Mouse (Mus musculus) liver, embryonic 14.5 days (tissue): ENCODE results near the gene Gstp2. TPM values are rescaled to one million over a fixed set of nuclear protein-coding genes. Genes with fewer than 3 reads are reported as not detected.

Experiments used
- ATAC-seq: fragments of 200-750 bp; cut with Nextera tagmentation; 2 replicates; pipeline ENCODE4 v1.8.0; 2017; ENCODE audit warnings: moderate number of reproducible peaks, mild to moderate bottlenecking, moderate library complexity; ENCODE audit not compliant: insufficient read depth
- DNase-seq, 3 experiments: peaks; one replicate each; pipeline ENCODE4 v3.0.0-alpha.2; 2012 to 2013; ENCODE audit warnings: low read depth in 3 of 3, low spot score in 3 of 3
- H3K27ac ChIP-seq: fragments of 300-500 bp; sonication (generic); 2 replicates; pipeline ENCODE4 v1.5.1; 2014; ENCODE audit warnings: moderate library complexity, mild to moderate bottlenecking, control low read depth, inconsistent platforms
- H3K27me3 ChIP-seq: fragments of 300-500 bp; sonication (generic); 2 replicates; pipeline ENCODE4 v1.6.1; 2014; ENCODE audit warnings: mild to moderate bottlenecking, low read length, moderate library complexity; ENCODE audit not compliant: control insufficient read depth, insufficient read depth
- H3K36me3 ChIP-seq: fragments of 300-500 bp; sonication (generic); replicated peaks from 2 replicates; pipeline ENCODE4 v1.6.1; 2014; ENCODE audit warnings: low read depth; ENCODE audit not compliant: control insufficient read depth, insufficient read depth
- H3K4me1 ChIP-seq, 2 experiments: fragments of 200-500 bp in 1 of 2; fragments of 300-500 bp in 1 of 2; sonication (generic) in 1 of 2; replicated peaks; 2 replicates each; pipeline ENCODE4 v1.6.1; 2012 to 2014; ENCODE audit warnings: antibody characterized with exemption in 1 of 2, inconsistent platforms in 1 of 2, low read length in 1 of 2; ENCODE audit not compliant: control insufficient read depth in 2 of 2, insufficient read depth in 2 of 2
- H3K4me2 ChIP-seq: fragments of 300-500 bp; sonication (generic); 2 replicates; pipeline ENCODE4 v1.6.1; 2014; ENCODE audit warnings: low read depth, mild to moderate bottlenecking, control low read depth, moderate library complexity
- H3K4me3 ChIP-seq, 2 experiments: fragments of 200-500 bp in 1 of 2; fragments of 300-500 bp in 1 of 2; sonication (generic) in 1 of 2; 2 replicates each; pipeline ENCODE4 v1.5.1; 2012 to 2014; ENCODE audit warnings: low read depth in 2 of 2, low read length in 2 of 2, mild to moderate bottlenecking in 2 of 2, control low read depth in 1 of 2, inconsistent platforms in 1 of 2, moderate library complexity in 1 of 2; ENCODE audit not compliant: insufficient read depth in 1 of 2
- H3K9ac ChIP-seq: fragments of 300-500 bp; sonication (generic); replicated peaks from 2 replicates; pipeline ENCODE4 v1.6.1; 2014; ENCODE audit warnings: mild to moderate bottlenecking, control low read depth, moderate library complexity
- H3K9me3 ChIP-seq: fragments of 300-500 bp; sonication (generic); 2 replicates; pipeline ENCODE4 v1.6.1; 2016; ENCODE audit warnings: low read length, mixed read lengths; ENCODE audit not compliant: control insufficient read depth
- CTCF ChIP-seq: IDR thresholded peaks from 2 replicates; pipeline ENCODE4 v1.5.1; 2016; ENCODE audit warnings: antibody characterized with exemption, low read depth, control low read depth
- EP300 ChIP-seq: IDR thresholded peaks from 2 replicates; pipeline ENCODE4 v1.6.1; 2016; ENCODE audit warnings: antibody characterized with exemption, low read depth
- WGBS: fragments of 180-500 bp; shearing (Covaris S2); extraction: QIAGEN DNeasy Blood & Tissue Kit; methylation state at CpG from one replicate; pipeline ENCODE4 v1.1.7; 2014; ENCODE audit not compliant: insufficient replicate concordance; 5-methylcytosine and 5-hydroxymethylcytosine counted together
- polyA plus RNA-seq, 2 experiments: library from polyadenylated mRNA; depleted of rRNA in 1 of 2; stranded (reverse) in 1 of 2; unstranded in 1 of 2; fragments of >200 nt; fragmentation: Nextera tagmentation in 1 of 2; extraction: Ambion mirVana in 1 of 2; gene quantifications; 2 replicates each; pipeline versions ENCODE4 v1.2.1 to v1.2.3; 2012 to 2014

The Gstp2 gene
- polyA plus RNA-seq, 2 experiments: 6.9 to 7.9 TPM

DNA sequence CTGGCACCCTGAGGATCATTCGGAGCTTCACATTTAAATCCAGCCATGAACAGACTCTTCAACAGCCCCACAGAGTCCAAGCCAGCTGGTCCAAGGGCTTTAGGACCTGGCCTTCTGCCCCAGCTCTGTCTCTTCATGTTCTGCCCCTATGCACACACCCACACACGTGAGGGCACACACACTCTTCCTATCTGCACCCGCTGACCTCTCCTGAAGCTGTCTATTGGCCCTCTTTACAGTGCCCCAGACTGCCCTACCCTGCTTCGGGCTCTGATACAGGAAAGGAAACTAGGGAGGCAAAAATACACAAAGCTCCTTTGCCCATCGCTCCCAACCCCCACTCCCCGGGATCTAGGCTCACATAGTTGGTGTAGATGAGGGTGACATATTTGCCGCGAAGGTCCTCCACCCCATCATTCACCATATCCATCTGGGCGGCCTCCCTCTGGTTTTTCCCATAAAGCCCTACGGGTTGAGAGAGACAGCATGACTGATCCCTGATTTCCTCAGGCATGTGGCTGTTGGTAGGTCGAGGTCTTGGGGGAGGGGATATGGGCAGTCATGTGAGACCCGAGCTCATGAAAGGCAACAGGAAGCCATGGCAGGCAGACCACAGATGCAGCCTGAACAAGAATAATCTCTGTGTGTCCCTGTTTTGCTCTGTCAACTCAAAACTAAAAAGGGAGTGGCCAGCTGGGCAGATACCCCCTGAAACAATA lies 9.3 kb downstream of the Gstp2 start:
- Histone ChIP-seq H3K4me1 (peaks cover 3 to 25% of the 10 kb centered on the region in 2 experiments; a peak in 2 of 4 replicates), H3K9me3 (no peaks in the 10 kb centered on the region), H3K27ac (no peak overlapping the region), H3K4me3 (peak overlapping the region; percentile 14 to 28; a peak in 2 of 4 replicates), H3K36me3 (no peaks in the 10 kb centered on the region; the same call in 1 of the 2 replicates), H3K27me3 (no peaks in the 10 kb centered on the region), H3K4me2 (peak overlapping the region; percentile 54), H3K9ac (no peak overlapping the region)
- WGBS: 55% methylated on average over 12 of the region's 12 CpGs
- TF ChIP-seq CTCF (no peak), EP300 (no peak)
- ATAC-seq (no peak), DNase-seq (no peak)

DNA sequence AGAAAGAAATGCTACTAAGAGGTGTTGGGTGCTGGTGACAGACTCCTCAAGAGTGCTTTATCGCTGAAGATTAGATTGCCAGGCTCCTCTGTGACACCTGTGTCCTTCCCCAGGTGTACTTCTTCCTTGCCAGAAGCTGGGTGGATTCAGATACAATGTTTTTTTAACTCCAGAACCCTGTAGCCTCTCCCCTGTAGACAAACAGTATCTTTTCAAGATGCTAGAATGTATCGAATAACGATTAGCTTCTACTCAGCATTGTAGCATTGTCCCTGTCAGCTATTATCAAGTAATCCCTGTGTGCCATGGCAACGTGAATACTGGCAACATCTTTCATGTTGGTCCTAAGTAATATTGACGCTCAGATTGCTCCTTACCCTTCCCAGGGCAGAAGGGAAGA lies 12.1 kb downstream of the Gstp2 start:
- Histone ChIP-seq H3K4me2 (no peak overlapping the region), H3K36me3 (no peaks in the 10 kb centered on the region; the same call in 1 of the 2 replicates), H3K4me1 (peaks cover 3 to 22% of the 10 kb centered on the region in 2 experiments; a peak in 2 of 4 replicates), H3K27ac (no peak overlapping the region), H3K9me3 (no peaks in the 10 kb centered on the region), H3K9ac (no peak overlapping the region), H3K4me3 (no peak overlapping the region), H3K27me3 (no peaks in the 10 kb centered on the region)
- ATAC-seq (no peak), DNase-seq (no peak)
- 55% methylated on average over 5 of the region's 5 CpGs for WGBS
- TF ChIP-seq CTCF (no peak), EP300 (no peak)

DNA sequence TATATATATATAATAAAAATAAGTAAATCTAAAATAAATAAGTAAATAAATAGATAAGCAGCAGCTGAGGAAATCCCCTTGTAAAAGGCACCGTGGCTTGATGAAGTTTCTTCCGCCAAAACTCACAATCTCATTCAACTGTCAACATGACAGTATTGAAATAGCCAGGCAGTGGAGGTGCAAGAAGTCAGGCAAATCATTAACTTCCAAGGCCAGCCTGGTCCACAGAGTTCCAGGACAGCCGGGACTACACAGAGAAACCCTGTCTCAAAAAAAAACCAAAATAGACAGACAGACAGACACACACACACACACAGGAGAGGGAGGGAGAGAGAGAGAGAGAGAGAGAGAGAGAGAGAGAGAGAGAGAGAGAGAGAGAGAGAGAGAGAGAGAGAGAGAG lies 12.5 kb downstream of the Gstp2 start:
- no peaks in the 10 kb centered on the region for H3K9me3 ChIP-seq
- no peaks in the 10 kb centered on the region for H3K27me3 ChIP-seq
- 51% methylated on average over 3 of the region's 3 CpGs for WGBS
- DNase-seq: no peak
- H3K4me2 ChIP-seq: no peak overlapping the region
- no peak overlapping the region for H3K9ac ChIP-seq
- no peak overlapping the region for H3K27ac ChIP-seq
- ATAC-seq: no peak
- peaks cover 2 to 22% of the 10 kb centered on the region in 2 experiments; a peak in 2 of 4 replicates for H3K4me1 ChIP-seq
- H3K4me3 ChIP-seq: no peak overlapping the region
- no peaks in the 10 kb centered on the region; the same call in 1 of the 2 replicates for H3K36me3 ChIP-seq
- TF ChIP-seq CTCF: no peak
- TF ChIP-seq EP300: no peak

GRCm38 (mm10) chr19:4032668-4033067 lies 13.2 kb downstream of the Gstp2 start:
- H3K27me3 ChIP-seq: no peaks in the 10 kb centered on the region
- H3K4me2 ChIP-seq: no peak overlapping the region
- H3K4me1 ChIP-seq: peaks cover 0 to 17% of the 10 kb centered on the region in 2 experiments; a peak in 2 of 4 replicates
- DNase-seq: no peak
- H3K36me3 ChIP-seq: no peaks in the 10 kb centered on the region; the same call in 1 of the 2 replicates
- 47% methylated on average over 7 of the region's 7 CpGs for WGBS
- no peaks in the 10 kb centered on the region for H3K9me3 ChIP-seq
- no peak overlapping the region for H3K27ac ChIP-seq
- ATAC-seq: no peak
- H3K4me3 ChIP-seq: no peak overlapping the region
- TF ChIP-seq CTCF: no peak
- TF ChIP-seq EP300: no peak
- H3K9ac ChIP-seq: no peak overlapping the region

DNA sequence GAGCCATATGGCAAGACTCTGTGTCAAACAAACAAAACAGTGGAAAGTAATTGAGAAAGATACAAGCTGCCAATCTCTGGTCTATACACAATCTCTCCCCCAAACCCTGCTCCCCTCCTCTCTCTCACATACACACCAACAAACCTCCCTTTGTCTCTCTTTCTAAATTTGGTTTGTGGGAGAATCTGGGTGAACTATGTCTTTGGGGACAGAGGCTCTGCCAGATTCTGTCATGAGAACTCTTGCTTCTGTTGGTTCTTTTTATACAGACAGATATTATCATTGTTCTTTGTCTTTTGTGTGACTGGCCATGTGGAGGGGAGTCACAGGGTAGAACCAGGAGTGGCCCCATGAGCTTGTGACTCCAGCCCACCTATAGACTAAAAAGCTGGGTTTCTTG lies 18.2 kb downstream of the Gstp2 start:
- DNase-seq: no peak
- Histone ChIP-seq H3K9ac (no peak overlapping the region), H3K27ac (no peak overlapping the region), H3K9me3 (no peaks in the 10 kb centered on the region), H3K4me2 (no peak overlapping the region), H3K4me1 (peaks cover 0 to 1% of the 10 kb centered on the region in 2 experiments; a peak in 2 of 4 replicates), H3K36me3 (no peaks in the 10 kb centered on the region), H3K27me3 (no peaks in the 10 kb centered on the region), H3K4me3 (no peak overlapping the region)
- ATAC-seq: no peak
- TF ChIP-seq CTCF (no peak), EP300 (no peak)
